Mouse (Mus musculus) urinary bladder, postnatal 36 days (tissue): Measurements from ENCODE around the gene Dnajb14.
"Not testable (repeated sequence)": the region's sequence is repeated elsewhere in the genome, so short reads cannot be mapped to it uniquely, and the experiment has no call there.

Source experiments
- DNase-seq, 2 experiments: peaks; one replicate each; pipeline ENCODE4 v3.0.0; 2022; ENCODE audit warnings: low spot score in 2 of 2, mixed read lengths in 1 of 2

Gene Dnajb14

DNA sequence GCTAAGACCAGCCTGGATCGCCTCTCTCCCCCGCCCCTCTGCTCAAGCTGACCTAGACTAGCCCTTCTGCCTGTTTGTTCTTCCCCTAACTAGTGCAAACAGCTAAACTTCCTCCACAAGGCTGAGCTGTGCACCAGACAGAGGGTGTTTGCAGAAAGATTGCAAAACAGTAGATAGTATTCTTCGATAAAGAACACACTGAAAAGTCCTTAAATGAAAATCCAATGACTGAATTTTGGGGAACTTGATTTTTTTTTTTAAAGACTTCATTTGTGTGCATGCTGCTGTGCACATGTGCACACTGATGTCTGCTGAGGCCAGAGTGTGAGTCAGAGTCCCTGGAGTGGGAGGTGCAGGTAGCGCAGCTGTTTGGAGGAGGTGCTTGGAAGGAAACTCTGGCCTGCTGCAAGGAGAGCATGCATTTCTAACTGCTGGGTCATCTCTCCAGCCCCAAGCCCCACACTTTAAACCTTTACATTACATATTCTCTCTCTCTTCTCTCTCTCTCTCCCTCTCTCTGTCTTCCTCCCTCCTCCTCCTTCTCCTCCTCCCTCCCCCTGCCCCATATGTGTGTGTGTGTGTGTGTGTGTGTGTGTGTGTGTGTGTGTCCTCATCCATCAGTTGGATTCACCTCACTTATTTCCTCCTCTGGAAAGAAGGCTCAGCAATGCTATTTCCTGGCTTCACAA is 84.9 kb downstream of the Dnajb14 start:
- peak in 1 of 2 experiments; percentile 66 for DNase-seq

DNA sequence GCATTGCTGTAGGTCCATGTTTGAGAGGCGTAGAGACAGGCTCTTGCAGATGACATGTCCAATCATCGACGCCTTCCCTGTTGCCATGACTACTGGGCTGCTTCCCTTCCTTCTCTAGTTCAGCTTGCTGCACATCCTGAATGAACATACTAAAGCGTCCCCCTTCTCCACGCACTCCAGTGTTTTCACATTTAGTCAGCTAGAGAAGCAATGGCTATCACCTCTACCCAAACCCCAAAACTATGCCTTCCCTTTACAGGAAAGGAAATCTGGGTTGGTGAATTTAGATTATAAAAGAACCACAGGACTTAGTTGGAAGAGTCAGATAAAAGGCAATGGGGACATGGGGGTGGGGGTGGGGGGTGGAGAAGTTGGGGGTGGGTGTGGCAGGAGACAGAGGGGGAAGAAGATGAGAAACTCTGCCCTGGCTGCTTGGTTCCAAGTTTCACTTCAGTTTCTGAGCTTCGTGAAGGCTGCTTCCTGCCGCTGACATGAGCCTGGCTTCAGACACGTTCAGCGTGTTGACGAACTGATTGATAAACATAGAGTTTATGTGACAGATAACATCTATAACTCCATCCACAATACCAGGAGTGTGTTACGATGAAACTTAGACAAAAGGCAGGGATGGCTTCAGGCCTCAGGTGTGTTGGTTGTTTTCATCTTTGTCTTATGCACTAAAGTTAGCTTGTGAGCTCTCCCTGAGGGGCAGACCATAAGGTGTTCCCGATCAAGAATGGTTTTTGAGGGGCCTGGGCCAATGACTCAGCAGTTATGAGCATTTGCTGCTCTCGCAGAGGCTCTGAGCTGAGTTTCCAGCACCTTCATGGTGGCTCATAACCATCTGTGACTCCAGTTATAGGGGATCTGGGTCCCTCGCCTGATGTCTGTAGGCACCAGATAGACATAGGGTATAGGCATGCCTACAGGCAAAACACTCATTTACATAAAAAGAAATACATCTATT is 85.7 kb downstream of the Dnajb14 start:
- DNase-seq = no peak

- DNase-seq = no peak
These were observed 86.9 kb downstream of the Dnajb14 start for GRCm38 (mm10) chr3:137954256-137954916.

- DNase-seq = no peak
These were observed 88.1 kb downstream of the Dnajb14 start for GRCm38 (mm10) chr3:137955560-137956081.

DNA sequence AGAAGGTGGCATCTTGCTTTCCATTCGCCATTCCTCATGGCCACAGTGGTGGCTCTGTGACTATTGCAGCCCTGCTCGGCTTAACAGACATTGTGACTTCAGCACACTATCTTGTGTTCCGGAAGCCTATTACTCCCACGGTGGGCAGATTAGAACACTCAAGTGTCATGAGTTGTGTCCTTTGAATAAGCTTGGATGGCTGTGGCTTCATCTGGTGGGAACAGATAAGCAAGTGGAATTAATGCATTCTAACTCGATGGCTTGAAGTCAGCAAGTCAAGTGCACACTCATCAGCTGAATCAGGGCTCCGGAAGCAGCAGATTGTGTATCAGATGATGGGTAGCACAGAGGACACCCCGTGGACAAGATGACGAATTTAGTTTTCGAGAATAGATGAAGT is 90.4 kb downstream of the Dnajb14 start:
- DNase-seq = no peak

DNA sequence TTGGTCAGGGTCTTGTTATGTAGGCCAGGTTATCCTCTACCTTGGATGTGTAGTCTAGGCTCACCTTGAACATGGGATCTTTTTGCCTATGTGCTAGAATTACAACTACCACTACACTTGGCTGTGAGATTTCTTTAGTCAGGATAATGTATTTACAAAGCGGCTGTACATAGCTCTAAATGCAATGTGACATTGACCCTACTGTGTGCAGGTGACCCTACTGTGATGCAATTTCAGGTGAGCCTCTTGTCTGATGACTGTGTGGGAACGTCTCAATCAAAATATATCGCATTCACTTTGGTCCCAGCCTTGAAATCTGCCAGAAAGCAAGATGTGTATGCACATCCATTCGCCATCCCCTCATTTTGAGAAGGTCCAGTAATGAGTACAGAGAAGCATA is 90.9 kb downstream of the Dnajb14 start:
- DNase-seq = no peak

DNA sequence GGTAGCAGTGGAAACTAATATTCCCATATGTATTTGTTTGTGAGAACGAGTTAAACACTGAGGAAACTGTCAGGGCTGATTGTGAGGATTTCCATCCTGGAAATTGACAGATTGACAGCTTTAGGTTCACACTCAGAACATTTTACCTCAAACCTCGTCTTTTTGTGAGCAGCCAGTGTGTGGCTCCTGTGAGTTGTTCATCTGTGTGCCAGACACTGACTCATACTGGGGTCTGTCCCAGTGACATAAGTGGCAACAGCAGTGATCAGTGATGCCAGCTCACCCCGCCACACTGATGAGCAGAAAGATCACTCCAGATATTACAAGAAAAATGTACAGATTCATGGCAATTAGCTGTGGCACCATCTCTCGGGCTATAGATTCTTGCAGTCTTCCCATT is 92.0 kb downstream of the Dnajb14 start:
- no peak for DNase-seq

- DNase-seq = no peak
These were observed 94.4 kb downstream of the Dnajb14 start for GRCm38 (mm10) chr3:137961736-137962385.

- DNase-seq = no peak
These were observed 96.0 kb downstream of the Dnajb14 start for GRCm38 (mm10) chr3:137963508-137963907.

GRCm38 (mm10) chr3:137964014-137964413 is 96.5 kb downstream of the Dnajb14 start:
- DNase-seq = not testable (repeated sequence)
